Mouse (Mus musculus): ENCODE measurements at regions not wholly inside any gene's neighbourhood (a gene's known extent, or its start where the extent isn't known, plus 50 kb on each side); places are given as distances from the start of the nearest gene placed in this dataset.

GRCm38 (mm10) chr14:109266521-109266920 is 352.6 kb upstream of the Slitrk1 start:
- peak; percentile 18 for DNase-seq (ENCODE audit: low spot score)

GRCm38 (mm10) chr14:109261990-109262389 is 348.0 kb upstream of the Slitrk1 start:
- no peak for DNase-seq (ENCODE audit: low spot score)

GRCm38 (mm10) chr14:109214848-109215247 is 300.9 kb upstream of the Slitrk1 start:
- no peak for DNase-seq (ENCODE audit: low spot score)

GRCm38 (mm10) chr14:109180029-109180585 is 266.1 kb upstream of the Slitrk1 start:
- no peak for DNase-seq (ENCODE audit: low spot score)

DNA sequence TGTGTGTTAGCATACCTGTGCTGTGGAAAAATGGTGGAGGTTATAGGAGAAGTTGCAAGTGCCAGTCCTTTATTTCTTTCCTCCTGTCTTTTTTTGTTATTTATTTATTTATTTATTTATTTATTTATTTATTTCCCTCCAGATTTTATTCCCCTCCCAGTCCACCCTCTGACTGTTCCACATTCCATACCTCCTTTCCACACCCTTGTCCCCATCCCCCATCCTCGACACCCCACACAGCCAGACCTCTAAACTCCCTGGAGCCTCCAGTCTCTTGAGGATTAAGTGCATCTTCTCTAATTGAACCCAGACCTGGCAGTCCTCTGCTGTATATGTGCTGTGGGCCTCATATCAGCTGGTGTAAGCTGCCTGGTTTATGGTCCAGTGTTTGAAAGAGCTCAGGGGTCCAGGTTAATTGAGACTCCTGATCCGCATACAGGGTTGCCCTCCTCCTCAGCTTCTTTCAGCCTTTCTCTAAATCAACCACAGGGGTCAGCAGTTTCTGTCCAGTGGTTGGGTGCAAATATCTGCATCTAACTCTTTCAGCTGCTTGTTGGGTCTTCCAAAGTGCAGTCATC is 262.7 kb upstream of the Slitrk1 start:
- DNase-seq (ENCODE audit: low spot score): no peak

DNA sequence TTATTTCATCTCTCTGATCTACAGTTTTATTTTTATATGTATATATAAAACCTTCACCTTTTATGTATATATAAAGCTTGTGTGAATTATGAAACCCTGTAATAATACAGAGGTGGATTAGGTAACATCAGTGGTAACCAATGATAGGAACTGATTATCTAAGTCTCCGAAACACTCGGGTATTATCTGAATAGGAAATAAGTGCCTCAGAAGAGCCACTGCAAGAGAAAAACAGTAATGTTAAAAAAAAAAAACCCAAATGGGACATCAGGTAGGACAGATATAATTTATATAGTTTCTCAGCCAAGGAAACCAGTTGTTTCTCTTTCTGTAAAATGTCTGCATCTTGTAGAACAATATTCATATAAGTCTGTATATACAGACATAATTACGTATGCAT is 261.9 kb upstream of the Slitrk1 start:
- DNase-seq (ENCODE audit: low spot score): no peak

All from retina, embryonic 14.5 days (tissue).